Mouse (Mus musculus) cerebellum, adult 2 months (tissue): ENCODE measurements around the gene Usp48.

Source experiments
- CTCF ChIP-seq: fragments of 200-500 bp; IDR thresholded peaks from 2 replicates; pipeline ENCODE4 v1.5.1; 2011; ENCODE audit warnings: low read depth, mild to moderate bottlenecking, control low read depth, low read length, moderate library complexity, borderline replicate concordance; ENCODE audit not compliant: insufficient read depth
- POLR2A ChIP-seq: fragments of 200-500 bp; IDR thresholded peaks from 2 replicates; pipeline ENCODE4 v1.6.1; 2011; ENCODE audit warnings: low read length, control low read depth, borderline replicate concordance; ENCODE audit not compliant: insufficient read depth

GRCm38 (mm10) chr4:137692107-137692902 is 98.8 kb downstream of the Usp48 start:
- TF ChIP-seq CTCF, result no peak
- no peak for TF ChIP-seq POLR2A
